Mouse (Mus musculus) G1E (cell line): Measurements from ENCODE around the gene Hist1h2bg.

ENCODE experiments used
- CTCF ChIP-seq: IDR thresholded peaks from 2 replicates; pipeline ENCODE4 v1.5.1; 2012; ENCODE audit warnings: low read depth, low read length, inconsistent platforms, mixed read lengths
- GATA1 ChIP-seq: IDR thresholded peaks from 2 replicates; pipeline ENCODE4 v1.6.1; 2012; ENCODE audit warnings: borderline replicate concordance, low read length, inconsistent platforms, mixed read lengths

DNA sequence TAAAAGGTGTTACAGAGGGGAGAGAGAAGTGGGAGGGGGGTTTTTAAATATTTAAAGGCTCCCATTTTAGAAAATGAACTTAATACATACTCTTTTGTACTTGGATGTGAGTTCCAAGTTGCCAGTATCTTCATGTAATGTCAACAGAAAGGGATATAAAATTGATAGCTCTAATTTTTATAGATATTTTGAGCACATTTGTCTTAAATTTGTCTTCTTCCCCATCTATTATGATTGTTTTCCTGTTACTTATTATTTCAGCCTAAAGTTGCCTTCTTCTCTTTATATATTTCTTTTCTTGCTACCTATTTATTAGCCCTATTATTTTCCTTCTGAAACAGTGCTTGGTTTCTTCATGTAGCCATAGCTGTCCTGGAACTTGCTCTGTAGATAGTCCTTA is 18.2 kb upstream of the Hist1h2bg start, which contains the start of gene Hist1h1d:
- TF ChIP-seq CTCF (no peak), GATA1 (no peak)
